Comparison of ENCODE assay signal across 12 mouse cellular contexts in genomic region chr11:32538846-32539245, GRCm38 (mm10). TPM values are rescaled to one million over a fixed set of nuclear protein-coding genes. Genes with fewer than 3 reads are reported as not detected.
DNase-seq lines count a peak whose midpoint lies in the region; ATAC-seq and TF ChIP-seq lines count a peak whose summit lies in the region.
"Had no signal": no experiment of that assay in that cellular context is flagged by ENCODE, and none has a peak within 500 bp of the region (broad histone marks: within the 10 kb centered on the region; RNA-seq: fewer than 3 reads in every experiment).

No protein-coding gene starts in this region.

- no peak for ATAC-seq in hindbrain, embryonic 13.5 days (ENCODE audit: low FRiP score)
- no peak for ATAC-seq in liver, embryonic 14.5 days (ENCODE audit: insufficient read depth)
- ATAC-seq: hindbrain, embryonic 16.5 days had no signal

- no peak overlapping the region for H3K4me2 ChIP-seq in hindbrain, embryonic 13.5 days
- H3K4me2 ChIP-seq in liver, embryonic 14.5 days (ENCODE audit: low read depth), result peak overlapping the region; percentile 16; the same call in 1 of the 2 replicates

- H3K36me3 ChIP-seq in hindbrain, embryonic 10.5 days, result no peaks in the 10 kb centered on the region
- no peaks in the 10 kb centered on the region for H3K36me3 ChIP-seq in hindbrain, embryonic 13.5 days
- H3K36me3 ChIP-seq in liver, embryonic 14.5 days (replicated peaks; ENCODE audit: control insufficient read depth, insufficient read depth, low read depth), result peaks cover 2% of the 10 kb centered on the region; the same call in 1 of the 2 replicates

- H3K27ac ChIP-seq in hindbrain, embryonic 10.5 days, result peak overlapping the region; percentile 66
- H3K27ac ChIP-seq in hindbrain, embryonic 13.5 days, result no peak overlapping the region
- peak overlapping the region; percentile 48 for H3K27ac ChIP-seq in liver, embryonic 14.5 days

- H3K4me1 ChIP-seq in hindbrain, embryonic 10.5 days (replicated peaks), result peaks cover 63% of the 10 kb centered on the region
- peaks cover 38% of the 10 kb centered on the region for H3K4me1 ChIP-seq in hindbrain, embryonic 13.5 days (replicated peaks)
- H3K4me1 ChIP-seq in liver, embryonic 14.5 days (replicated peaks; ENCODE audit: control insufficient read depth in 2 of 2, insufficient read depth in 2 of 2, low read length in 1 of 2), result peaks cover 48 to 70% of the 10 kb centered on the region in 2 experiments

- H3K9me3 ChIP-seq in hindbrain, embryonic 10.5 days, result no peaks in the 10 kb centered on the region
- H3K9me3 ChIP-seq in hindbrain, embryonic 13.5 days, result no peaks in the 10 kb centered on the region
- no peaks in the 10 kb centered on the region for H3K9me3 ChIP-seq in liver, embryonic 14.5 days (ENCODE audit: control insufficient read depth, low read length)

- 85% methylated on average over 4 of the region's 4 CpGs for WGBS in hindbrain, embryonic 10.5 days
- whole genome bisulfite sequencing in hindbrain, embryonic 13.5 days, result 90% methylated on average over 4 of the region's 4 CpGs
- WGBS in liver, embryonic 14.5 days (ENCODE audit: insufficient replicate concordance), result 33% methylated on average over 4 of the region's 4 CpGs

- H3K4me3 ChIP-seq in hindbrain, embryonic 10.5 days, result no peak overlapping the region
- no peak overlapping the region for H3K4me3 ChIP-seq in hindbrain, embryonic 13.5 days
- no peak overlapping the region for H3K4me3 ChIP-seq in liver, embryonic 14.5 days (ENCODE audit: insufficient read depth in 1 of 2, low read depth in 2 of 2, low read length in 2 of 2)

- peaks cover 40% of the 10 kb centered on the region for H3K27me3 ChIP-seq in hindbrain, embryonic 10.5 days (ENCODE audit: insufficient read depth, poor library complexity, severe bottlenecking)
- no peaks in the 10 kb centered on the region for H3K27me3 ChIP-seq in hindbrain, embryonic 13.5 days
- H3K27me3 ChIP-seq in liver, embryonic 14.5 days (ENCODE audit: control insufficient read depth, insufficient read depth, low read length), result no peaks in the 10 kb centered on the region

- TF ChIP-seq CTCF in liver, embryonic 14.5 days (IDR thresholded peaks at IDR 0.05; ENCODE audit: low read depth), result no peak

- no peak for TF ChIP-seq EP300 in liver, embryonic 14.5 days (IDR thresholded peaks at IDR 0.05; ENCODE audit: low read depth)

- no peak overlapping the region for H3K9ac ChIP-seq in hindbrain, embryonic 13.5 days
- H3K9ac ChIP-seq in liver, embryonic 14.5 days (replicated peaks), result no peak overlapping the region

- DNase-seq in hindbrain, embryonic 10.5 days (ENCODE audit: low spot score), result no peak
- peak; percentile 43 for DNase-seq in thymus, postnatal 4 days
- DNase-seq in thymus, adult 18-20 months, result no peak
- no peak for DNase-seq in liver, embryonic 14.5 days (ENCODE audit: low read depth in 3 of 3, low spot score in 3 of 3)
- DNase-seq in MN1 (ENCODE audit: low spot score), result no peak
- DNase-seq in B cell, adult 2 months, result no peak
- DNase-seq: adrenal gland, postnatal 14 days; cerebellum, postnatal 14 days; gastrocnemius, postnatal 36 days; lung, adult 2 months had no signal

RNA-seq across cellular contexts. Expression of gene Stk10, which starts 5.7 kb away (rescaled TPM):
- polyA plus RNA-seq in hindbrain, embryonic 10.5 days (2016; fragmentation: Nextera tagmentation; extraction: Ambion mirVana), result 3.0 TPM in 2 replicates
- 2.1 TPM in 2 replicates for polyA plus RNA-seq in hindbrain, embryonic 13.5 days (2015; fragmentation: Nextera tagmentation; extraction: Ambion mirVana)
- 4.0 and 4.9 TPM in 2 replicates for polyA plus RNA-seq in liver, embryonic 14.5 days (2012; rRNA removed)
- polyA plus RNA-seq in liver, embryonic 14.5 days (2014; fragmentation: Nextera tagmentation; extraction: Ambion mirVana), result 1.9 and 3.2 TPM in 2 replicates

RNA-seq across cellular contexts. Expression of gene Efcab9, which starts 7.0 kb away (rescaled TPM):
- polyA plus RNA-seq in hindbrain, embryonic 10.5 days (2016; fragmentation: Nextera tagmentation; extraction: Ambion mirVana), result 0.45 TPM in 1 of 2 replicates, not detected in the other
- not detected in 2 replicates for polyA plus RNA-seq in hindbrain, embryonic 13.5 days (2015; fragmentation: Nextera tagmentation; extraction: Ambion mirVana)
- 0.18 and 0.26 TPM in 2 replicates for polyA plus RNA-seq in liver, embryonic 14.5 days (2012; rRNA removed)
- polyA plus RNA-seq in liver, embryonic 14.5 days (2014; fragmentation: Nextera tagmentation; extraction: Ambion mirVana), result 0.19 and 0.22 TPM in 2 replicates
- polyA plus RNA-seq: hindbrain, embryonic 16.5 days; lung, adult 2 months had no signal
